Mouse (Mus musculus) limb, embryonic 11.5 days (tissue): ENCODE measurements around the gene Dgkq. TPM values are rescaled to one million over a fixed set of nuclear protein-coding genes. Genes with fewer than 3 reads are reported as not detected.

Source experiments
- ATAC-seq: fragments of 200-750 bp; cut with Nextera tagmentation; 2 replicates; pipeline ENCODE4 v1.8.0; 2017; ENCODE audit warnings: low read depth; ENCODE audit not compliant: insufficient number of reproducible peaks, low FRiP score, low TSS enrichment
- DNase-seq: peaks from one replicate; pipeline ENCODE4 v3.0.0-alpha.2; 2015; ENCODE audit warnings: low spot score
- H3K27ac ChIP-seq: fragments of 300-500 bp; sonication (generic); replicated peaks from 2 replicates; pipeline ENCODE4 v1.5.1; 2014; ENCODE audit warnings: low read depth, mild to moderate bottlenecking, low read length
- H3K27me3 ChIP-seq: fragments of 300-500 bp; sonication (generic); 2 replicates; pipeline ENCODE4 v1.6.1; 2014; ENCODE audit warnings: mild to moderate bottlenecking, low read length, mixed read lengths; ENCODE audit not compliant: control insufficient read depth, insufficient read depth
- H3K36me3 ChIP-seq: fragments of 300-500 bp; sonication (generic); 2 replicates; pipeline ENCODE4 v1.6.1; 2014; ENCODE audit warnings: mild to moderate bottlenecking, low read length, moderate library complexity, mixed read lengths; ENCODE audit not compliant: control insufficient read depth, insufficient read depth
- H3K4me1 ChIP-seq: fragments of 300-500 bp; sonication (generic); 2 replicates; pipeline ENCODE4 v1.6.1; 2014; ENCODE audit warnings: low read length, mixed read lengths; ENCODE audit not compliant: control insufficient read depth, insufficient read depth
- H3K4me2 ChIP-seq: fragments of 300-500 bp; sonication (generic); 2 replicates; pipeline ENCODE4 v1.6.1; 2014; ENCODE audit warnings: low read depth, mild to moderate bottlenecking, moderate library complexity; ENCODE audit not compliant: severe bottlenecking
- H3K4me3 ChIP-seq: fragments of 300-500 bp; sonication (generic); 2 replicates; pipeline ENCODE4 v1.5.1; 2014; ENCODE audit warnings: low read depth, low read length
- H3K9ac ChIP-seq: fragments of 300-500 bp; sonication (generic); 2 replicates; pipeline ENCODE4 v1.6.1; 2014; ENCODE audit warnings: mild to moderate bottlenecking, low read length
- H3K9me3 ChIP-seq: fragments of 300-500 bp; sonication (generic); 2 replicates; pipeline ENCODE4 v1.6.1; 2016; ENCODE audit warnings: low read length; ENCODE audit not compliant: control insufficient read depth
- WGBS: fragments of 180-500 bp; shearing (Covaris S2); extraction: QIAGEN DNeasy Blood & Tissue Kit; methylation state at CpG from one replicate; pipeline ENCODE4 v1.1.7; 2014; 5-methylcytosine and 5-hydroxymethylcytosine counted together
- polyA plus RNA-seq: library from polyadenylated mRNA; unstranded; fragments of >200 nt; fragmentation: Nextera tagmentation; extraction: Ambion mirVana; gene quantifications from 2 replicates; pipeline ENCODE4 v1.2.1, GENCODE M21; 2014

Gene Dgkq
- polyA plus RNA-seq, 1 experiment from 2014 or later = 8.5 TPM

- no peaks in the 10 kb centered on the region for H3K27me3 ChIP-seq
- H3K36me3 ChIP-seq = no peaks in the 10 kb centered on the region
- peak overlapping the region; percentile 89 for H3K9ac ChIP-seq
- DNase-seq (peak; percentile 66), ATAC-seq (peak; percentile 42)
- peaks cover 51% of the 10 kb centered on the region for H3K4me1 ChIP-seq
- H3K4me2 ChIP-seq = peak overlapping the region; percentile 74
- H3K9me3 ChIP-seq = no peaks in the 10 kb centered on the region
- peak overlapping the region; percentile 65 for H3K27ac ChIP-seq
- WGBS = under 1% methylated on average over 96 of the region's 99 CpGs
- peak overlapping the region; percentile 86 for H3K4me3 ChIP-seq
These were observed 25.1 kb upstream of the Dgkq start for GRCm38 (mm10) chr5:108694352-108695261.

DNA sequence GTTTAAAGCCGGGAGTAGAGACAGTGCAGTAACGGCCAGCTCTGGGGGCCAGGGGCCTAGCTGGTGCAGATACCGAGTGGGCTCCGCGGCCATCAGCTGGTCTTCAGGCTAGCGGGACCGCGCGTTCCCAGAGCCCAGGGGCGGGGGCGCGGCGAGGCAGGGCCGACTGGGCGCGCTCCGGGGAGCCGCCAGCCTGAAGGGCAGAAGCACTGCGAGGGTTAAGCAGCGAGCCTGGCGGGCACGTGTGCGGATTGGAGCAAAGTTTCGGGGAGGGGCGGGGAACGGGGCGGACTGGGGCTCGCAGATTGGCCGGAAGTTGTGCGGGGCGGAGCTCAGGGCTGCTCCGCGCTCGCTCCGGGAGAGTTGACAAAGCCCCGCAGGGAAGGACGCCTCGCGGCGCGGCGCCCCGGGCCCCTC is 24.4 kb upstream of the Dgkq start:
- Histone ChIP-seq H3K4me1 (peaks cover 49% of the 10 kb centered on the region), H3K4me2 (peak overlapping the region; percentile 74), H3K27ac (peak overlapping the region; percentile 65; the same call in 1 of the 2 replicates), H3K27me3 (no peaks in the 10 kb centered on the region), H3K9me3 (no peaks in the 10 kb centered on the region), H3K36me3 (no peaks in the 10 kb centered on the region), H3K9ac (peak overlapping the region; percentile 89), H3K4me3 (peak overlapping the region; percentile 86)
- ATAC-seq (peak; percentile 91), DNase-seq (peak; percentile 92)
- 0% methylated on average over 27 of the region's 43 CpGs for WGBS

DNA sequence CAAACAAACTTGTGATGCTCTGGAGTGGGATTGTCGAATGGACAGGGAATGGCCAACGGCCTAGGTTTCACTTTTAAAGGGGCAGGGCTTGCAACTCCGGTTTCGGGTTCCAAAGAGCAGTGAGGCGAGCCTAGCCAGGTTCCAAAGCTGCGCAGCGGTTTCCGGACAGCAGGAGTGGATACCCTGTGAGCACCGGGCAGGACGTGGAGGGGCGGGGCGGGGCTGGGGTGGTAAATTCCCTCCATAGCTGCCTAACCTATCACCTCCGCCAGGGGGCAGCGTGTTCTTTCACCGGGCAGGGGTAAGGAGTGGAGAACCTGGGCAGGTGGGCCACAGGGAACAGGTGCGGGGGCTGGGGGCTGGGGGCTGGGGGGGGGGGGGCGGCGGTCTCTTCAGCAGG is 22.8 kb upstream of the Dgkq start, which contains the start of gene Fgfrl1:
Gene Fgfrl1, plus strand, starts transcription at position 112 of the 400 bp plus-strand sequence.
- no peak within 1 kb of the TSS for H3K27ac ChIP-seq
- H3K9ac ChIP-seq = no peak within 1 kb of the TSS; the same call in 1 of the 2 replicates
- no peaks in the 10 kb centered on the region for H3K36me3 ChIP-seq
- ATAC-seq (peak; percentile 19; the same call in 1 of the 2 replicates), DNase-seq (peak; percentile 78)
- under 1% methylated on average over 15 of the region's 18 CpGs for WGBS
- no peaks in the 10 kb centered on the region for H3K9me3 ChIP-seq
- H3K4me1 ChIP-seq = peaks cover 35% of the 10 kb centered on the region
- H3K4me3 ChIP-seq = peak within 1 kb of the TSS; percentile 86
- H3K27me3 ChIP-seq = no peaks in the 10 kb centered on the region
- peak within 1 kb of the TSS; percentile 74 for H3K4me2 ChIP-seq

DNA sequence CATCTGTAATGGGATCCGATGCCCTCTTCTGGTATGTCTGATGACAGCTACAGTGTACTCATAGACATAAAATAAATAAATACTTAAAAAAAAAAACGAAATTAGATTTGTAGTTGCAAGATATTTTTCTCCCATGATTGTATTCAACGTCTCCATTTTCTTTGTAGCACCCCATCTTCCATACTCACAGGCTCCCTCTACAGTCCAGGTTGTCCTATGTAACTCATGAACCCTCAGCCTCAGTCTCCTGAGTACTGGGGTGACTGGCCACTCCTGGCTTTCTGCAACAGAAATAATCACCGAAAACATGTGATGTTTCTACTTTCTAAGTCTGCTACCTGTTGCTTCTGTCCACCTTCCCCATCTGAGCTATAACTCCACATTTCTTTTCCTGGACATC is 21.7 kb upstream of the Dgkq start:
- H3K9me3 ChIP-seq = no peaks in the 10 kb centered on the region
- H3K4me2 ChIP-seq = no peak overlapping the region
- no peak for DNase-seq
- no peak overlapping the region for H3K9ac ChIP-seq
- H3K4me1 ChIP-seq = peaks cover 25% of the 10 kb centered on the region
- no peak overlapping the region for H3K4me3 ChIP-seq
- no peak overlapping the region for H3K27ac ChIP-seq
- H3K36me3 ChIP-seq = no peaks in the 10 kb centered on the region
- 74% methylated on average over 4 of the region's 4 CpGs for WGBS
- ATAC-seq = no peak
- H3K27me3 ChIP-seq = no peaks in the 10 kb centered on the region

DNA sequence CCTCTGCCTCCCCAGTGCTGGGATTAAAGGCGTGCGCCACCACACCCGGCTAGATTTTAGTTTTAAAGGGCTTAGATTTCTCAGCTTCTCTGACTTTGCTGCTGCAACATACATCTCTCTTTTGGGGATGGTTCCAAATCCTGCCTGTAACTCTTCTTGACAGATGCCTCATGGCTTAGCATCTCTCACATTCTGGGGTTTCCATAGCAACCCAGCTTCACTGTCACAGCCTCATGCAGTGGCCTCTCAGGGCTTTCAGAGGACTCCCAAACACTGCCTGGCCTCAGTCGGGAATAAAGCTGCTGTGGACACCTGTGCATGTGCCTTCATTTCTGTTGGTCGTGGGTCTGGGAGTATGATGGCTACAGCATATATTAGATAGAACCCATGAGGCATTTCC is 19.6 kb upstream of the Dgkq start:
- no peaks in the 10 kb centered on the region for H3K27me3 ChIP-seq
- H3K4me1 ChIP-seq = peaks cover 15% of the 10 kb centered on the region
- ATAC-seq = no peak
- no peak overlapping the region for H3K9ac ChIP-seq
- 79% methylated on average over 5 of the region's 5 CpGs for WGBS
- H3K4me3 ChIP-seq = no peak overlapping the region
- H3K9me3 ChIP-seq = no peaks in the 10 kb centered on the region
- no peak overlapping the region for H3K4me2 ChIP-seq
- DNase-seq = no peak
- no peaks in the 10 kb centered on the region for H3K36me3 ChIP-seq
- H3K27ac ChIP-seq = no peak overlapping the region

DNA sequence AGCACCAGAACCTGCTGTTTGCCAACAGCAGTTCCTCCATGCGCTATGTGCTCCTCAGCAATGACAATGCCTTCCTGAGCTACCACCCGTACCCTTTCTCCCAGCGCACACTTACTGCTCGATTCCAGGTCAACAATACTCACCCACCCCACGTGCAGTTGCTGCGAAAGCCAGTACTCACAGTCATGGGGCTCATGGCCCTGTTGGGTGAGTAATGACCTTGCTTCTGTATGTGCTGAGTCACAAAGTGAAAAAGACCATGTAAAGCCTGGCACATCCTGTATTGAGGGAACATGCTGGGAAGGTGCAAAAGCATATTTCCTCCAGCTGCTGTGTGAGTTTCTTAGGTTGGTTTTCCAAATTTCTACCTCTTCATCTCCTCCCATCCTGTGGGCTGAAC is 11.4 kb upstream of the Dgkq start:
- H3K27me3 ChIP-seq = no peaks in the 10 kb centered on the region
- DNase-seq (no peak), ATAC-seq (no peak)
- no peak overlapping the region for H3K9ac ChIP-seq
- 93% methylated on average over 6 of the region's 6 CpGs for WGBS
- no peak overlapping the region for H3K4me2 ChIP-seq
- no peak overlapping the region for H3K4me3 ChIP-seq
- H3K9me3 ChIP-seq = no peaks in the 10 kb centered on the region
- H3K4me1 ChIP-seq = peaks cover 7% of the 10 kb centered on the region
- H3K27ac ChIP-seq = no peak overlapping the region
- no peaks in the 10 kb centered on the region for H3K36me3 ChIP-seq

DNA sequence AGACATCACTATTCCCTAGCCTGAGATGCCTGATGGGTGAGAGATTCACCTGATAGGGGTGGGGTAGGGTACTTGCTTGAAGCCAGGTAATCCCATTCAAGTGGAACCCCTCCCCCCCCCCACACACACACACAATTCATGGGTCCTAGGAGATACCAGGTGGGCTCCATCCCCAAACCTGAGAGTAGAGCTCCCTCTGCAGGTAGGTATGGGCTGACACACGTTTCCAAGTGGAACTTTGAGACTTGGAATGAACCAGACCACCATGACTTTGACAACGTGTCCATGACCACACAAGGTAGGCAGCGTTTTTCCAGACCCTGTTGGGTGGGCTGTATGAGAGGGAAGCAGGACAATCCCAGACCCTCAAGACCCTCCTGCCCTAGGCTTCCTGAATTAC is 10.4 kb upstream of the Dgkq start:
- H3K27me3 ChIP-seq = no peaks in the 10 kb centered on the region
- DNase-seq (no peak), ATAC-seq (no peak)
- H3K36me3 ChIP-seq = no peaks in the 10 kb centered on the region
- no peak overlapping the region for H3K9ac ChIP-seq
- peaks cover 7% of the 10 kb centered on the region for H3K4me1 ChIP-seq
- H3K27ac ChIP-seq = no peak overlapping the region
- H3K4me2 ChIP-seq = no peak overlapping the region
- 50% methylated on average over 3 of the region's 3 CpGs for WGBS
- H3K4me3 ChIP-seq = no peak overlapping the region
- no peaks in the 10 kb centered on the region for H3K9me3 ChIP-seq

DNA sequence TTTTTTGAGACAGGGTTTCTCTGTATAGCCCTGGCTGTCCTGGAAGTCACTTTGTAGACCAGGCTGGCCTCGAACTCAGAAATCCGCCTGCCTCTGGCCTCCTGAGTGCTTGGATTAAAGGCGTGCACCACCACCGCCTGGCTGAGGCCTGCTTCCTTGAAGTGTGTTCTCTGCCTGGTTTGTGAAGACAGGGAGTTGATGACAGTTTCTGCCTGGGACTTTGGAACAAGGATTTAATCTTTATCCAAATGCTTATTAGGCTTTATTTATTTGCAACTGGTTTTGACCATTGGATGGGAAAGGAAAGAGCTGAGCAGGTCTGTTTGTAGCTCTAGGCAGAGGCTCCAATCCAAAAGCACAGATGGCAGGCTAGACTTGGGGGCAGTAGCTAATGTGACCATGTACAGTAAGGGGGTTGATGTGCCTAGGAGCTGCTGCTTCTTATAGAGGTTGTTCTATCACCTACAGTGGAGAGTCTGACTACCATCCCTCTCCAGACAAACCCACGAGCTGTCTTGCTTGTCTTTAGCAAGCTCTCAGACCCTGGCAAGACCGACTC is 8.9 kb upstream of the Dgkq start:
- H3K4me3 ChIP-seq = no peak overlapping the region
- ATAC-seq = no peak
- H3K4me1 ChIP-seq = peaks cover 7% of the 10 kb centered on the region
- H3K4me2 ChIP-seq = no peak overlapping the region
- H3K27me3 ChIP-seq = no peaks in the 10 kb centered on the region
- H3K27ac ChIP-seq = no peak overlapping the region
- no peaks in the 10 kb centered on the region for H3K9me3 ChIP-seq
- H3K9ac ChIP-seq = no peak overlapping the region
- WGBS = 87% methylated on average over 6 of the region's 6 CpGs
- DNase-seq = no peak
- H3K36me3 ChIP-seq = 0 out of 2 replicates have a peak, but pooled peaks cover 2% of the 10 kb centered on the region
